Comparison of ENCODE assay signal across 12 mouse cellular contexts in genomic region chr9:56420236-56420635, GRCm38 (mm10). TPM values are rescaled to one million over a fixed set of nuclear protein-coding genes. Genes with fewer than 3 reads are reported as not detected.
DNase-seq lines count a peak whose midpoint lies in the region; ATAC-seq and TF ChIP-seq lines count a peak whose summit lies in the region.
"Had no signal": no experiment of that assay in that cellular context is flagged by ENCODE, and none has a peak within 500 bp of the region (broad histone marks: within the 10 kb centered on the region; RNA-seq: fewer than 3 reads in every experiment).

No protein-coding gene starts in this region.

- intact Hi-C loops in heart, postnatal 10 days (cut with DNase I): no loop called here

- no peak for ATAC-seq in heart, postnatal 0 days (ENCODE audit: insufficient read depth, low read depth)
- no peak for ATAC-seq in lung, embryonic 16.5 days (ENCODE audit: low read depth)
- no peak for ATAC-seq in embryonic facial prominence, embryonic 13.5 days (ENCODE audit: insufficient number of reproducible peaks, insufficient read depth, low FRiP score, low TSS enrichment, low read depth)
- no peak for ATAC-seq in midbrain, embryonic 16.5 days
- ATAC-seq in intestine, embryonic 16.5 days: no peak
- ATAC-seq: activated CD4-positive, CD25-positive, alpha-beta regulatory T cell, adult 4 months had no signal

- no peak overlapping the region for H3K9ac ChIP-seq in heart, postnatal 0 days (replicated peaks; ENCODE audit: low read depth, low read length)
- H3K9ac ChIP-seq in lung, embryonic 16.5 days (ENCODE audit: low read length): no peak overlapping the region
- no peak overlapping the region for H3K9ac ChIP-seq in embryonic facial prominence, embryonic 13.5 days
- H3K9ac ChIP-seq in midbrain, embryonic 16.5 days (ENCODE audit: low read depth, low read length): 0 out of 2 replicates have a peak overlapping the region, but pooled peaks have one; percentile 10
- no peak overlapping the region for H3K9ac ChIP-seq in intestine, embryonic 16.5 days (ENCODE audit: low read depth, low read length)

- peaks cover 55% of the 10 kb centered on the region for H3K4me1 ChIP-seq in heart, postnatal 0 days (ENCODE audit: control insufficient read depth, insufficient read depth)
- peaks cover 29% of the 10 kb centered on the region for H3K4me1 ChIP-seq in lung, embryonic 16.5 days (replicated peaks; ENCODE audit: control insufficient read depth, insufficient read depth, low read length)
- peaks cover 26% of the 10 kb centered on the region for H3K4me1 ChIP-seq in embryonic facial prominence, embryonic 13.5 days
- peaks cover 34% of the 10 kb centered on the region for H3K4me1 ChIP-seq in midbrain, embryonic 16.5 days (ENCODE audit: control insufficient read depth, insufficient read depth, low read length)
- H3K4me1 ChIP-seq in intestine, embryonic 16.5 days (ENCODE audit: control insufficient read depth, insufficient read depth, low read length): peaks cover 11% of the 10 kb centered on the region

- no peaks in the 10 kb centered on the region for H3K9me3 ChIP-seq in heart, postnatal 0 days (replicated peaks; ENCODE audit: control insufficient read depth, low read length)
- H3K9me3 ChIP-seq in lung, embryonic 16.5 days (ENCODE audit: control insufficient read depth, low read length): no peaks in the 10 kb centered on the region
- no peaks in the 10 kb centered on the region for H3K9me3 ChIP-seq in embryonic facial prominence, embryonic 13.5 days
- H3K9me3 ChIP-seq in midbrain, embryonic 16.5 days (replicated peaks; ENCODE audit: control insufficient read depth, low read length, poor library complexity, severe bottlenecking): no peaks in the 10 kb centered on the region
- H3K9me3 ChIP-seq in intestine, embryonic 16.5 days (ENCODE audit: control insufficient read depth, low read length): no peaks in the 10 kb centered on the region

- H3K4me3 ChIP-seq in heart, postnatal 0 days (ENCODE audit: low read depth, low read length): no peak overlapping the region
- no peak overlapping the region for H3K4me3 ChIP-seq in lung, embryonic 16.5 days (ENCODE audit: low read length)
- H3K4me3 ChIP-seq in embryonic facial prominence, embryonic 13.5 days: no peak overlapping the region
- H3K4me3 ChIP-seq in midbrain, embryonic 16.5 days (ENCODE audit: low read depth, low read length): no peak overlapping the region
- H3K4me3 ChIP-seq in intestine, embryonic 16.5 days (ENCODE audit: low read length): no peak overlapping the region

- 93% methylated on average over 1 of the region's 1 CpGs for WGBS in heart, postnatal 0 days
- 83% methylated on average over 1 of the region's 1 CpGs for WGBS in lung, embryonic 16.5 days
- 94% methylated on average over 1 of the region's 1 CpGs for WGBS in embryonic facial prominence, embryonic 13.5 days
- WGBS in midbrain, embryonic 16.5 days: 97% methylated on average over 1 of the region's 1 CpGs
- 98% methylated on average over 1 of the region's 1 CpGs for WGBS in intestine, embryonic 16.5 days

- H3K36me3 ChIP-seq in heart, postnatal 0 days (replicated peaks; ENCODE audit: control insufficient read depth, insufficient read depth, low read length): no peaks in the 10 kb centered on the region
- H3K36me3 ChIP-seq in lung, embryonic 16.5 days (ENCODE audit: control insufficient read depth, insufficient read depth, low read length): no peaks in the 10 kb centered on the region
- no peaks in the 10 kb centered on the region for H3K36me3 ChIP-seq in embryonic facial prominence, embryonic 13.5 days
- no peaks in the 10 kb centered on the region for H3K36me3 ChIP-seq in midbrain, embryonic 16.5 days (ENCODE audit: control insufficient read depth, insufficient read depth, low read length)
- no peaks in the 10 kb centered on the region for H3K36me3 ChIP-seq in intestine, embryonic 16.5 days (ENCODE audit: control insufficient read depth, insufficient read depth, low read length)

- TF ChIP-seq EP300 in heart, postnatal 0 days (IDR thresholded peaks at IDR 0.05; ENCODE audit: low read depth): no peak

- no peak for TF ChIP-seq CTCF in heart, postnatal 0 days (IDR thresholded peaks at IDR 0.05; ENCODE audit: low read depth)

- H3K4me2 ChIP-seq in heart, postnatal 0 days (ENCODE audit: low read depth, low read length): peak overlapping the region; percentile 73
- H3K4me2 ChIP-seq in lung, embryonic 16.5 days (ENCODE audit: low read depth, low read length): peak overlapping the region; percentile 13; the same call in 1 of the 2 replicates
- H3K4me2 ChIP-seq in embryonic facial prominence, embryonic 13.5 days: peak overlapping the region; percentile 67; the same call in 1 of the 2 replicates
- H3K4me2 ChIP-seq in midbrain, embryonic 16.5 days (ENCODE audit: low read length): peak overlapping the region; percentile 26; the same call in 1 of the 2 replicates
- no peak overlapping the region; the same call in 1 of the 2 replicates for H3K4me2 ChIP-seq in intestine, embryonic 16.5 days (ENCODE audit: low read depth, low read length)

- H3K27me3 ChIP-seq in heart, postnatal 0 days (ENCODE audit: control insufficient read depth, insufficient read depth, low read length): no peaks in the 10 kb centered on the region
- no peaks in the 10 kb centered on the region for H3K27me3 ChIP-seq in lung, embryonic 16.5 days (ENCODE audit: control insufficient read depth, insufficient read depth, low read depth, low read length)
- H3K27me3 ChIP-seq in embryonic facial prominence, embryonic 13.5 days: no peaks in the 10 kb centered on the region
- no peaks in the 10 kb centered on the region for H3K27me3 ChIP-seq in midbrain, embryonic 16.5 days (ENCODE audit: control insufficient read depth, insufficient read depth, low read depth, low read length)
- H3K27me3 ChIP-seq in intestine, embryonic 16.5 days (replicated peaks; ENCODE audit: control insufficient read depth, insufficient read depth, low read length): no peaks in the 10 kb centered on the region

- no peak for DNase-seq in heart, postnatal 0 days (ENCODE audit: low spot score)
- no peak for DNase-seq in heart, postnatal 10 days
- no peak for DNase-seq in lung, adult 18-20 months
- DNase-seq: cerebellum, postnatal 14 days; gastrocnemius, postnatal 10 days; kidney, adult 9 months; lung, adult 2 months had no signal

- no peak overlapping the region for H3K27ac ChIP-seq in heart, postnatal 0 days (ENCODE audit: low read depth)
- no peak overlapping the region for H3K27ac ChIP-seq in lung, embryonic 16.5 days (ENCODE audit: low read length)
- H3K27ac ChIP-seq in embryonic facial prominence, embryonic 13.5 days: no peak overlapping the region
- no peak overlapping the region for H3K27ac ChIP-seq in midbrain, embryonic 16.5 days (ENCODE audit: low read length)
- H3K27ac ChIP-seq in intestine, embryonic 16.5 days (ENCODE audit: low read length): no peak overlapping the region

RNA-seq across cellular contexts. Expression of gene Hmg20a, which starts 1.8 kb away (rescaled TPM):
- total RNA-seq in heart, postnatal 0 days (2014; rRNA removed; ENCODE audit: low replicate concordance): 28.6 and 30.1 TPM in 2 replicates
- polyA plus RNA-seq in heart, postnatal 0 days (2015; fragmentation: Nextera tagmentation; extraction: Ambion mirVana): 31.5 and 34.3 TPM in 2 replicates
- total RNA-seq in heart, postnatal 10 days (2021): 10 to 100 TPM; 32.9 to 36.3 TPM
- polyA plus RNA-seq in lung, embryonic 16.5 days (2015; fragmentation: Nextera tagmentation; extraction: Ambion mirVana): 57.9 and 60.6 TPM in 2 replicates
- 79.1 and 82.9 TPM in 2 replicates for polyA plus RNA-seq in embryonic facial prominence, embryonic 13.5 days (2015; fragmentation: Nextera tagmentation; extraction: Ambion mirVana)
- 95.7 and 96.7 TPM in 2 replicates for polyA plus RNA-seq in midbrain, embryonic 16.5 days (2015; fragmentation: Nextera tagmentation; extraction: Ambion mirVana)
- polyA plus RNA-seq in intestine, embryonic 16.5 days (2015; fragmentation: Nextera tagmentation; extraction: Ambion mirVana): 38.1 and 38.4 TPM in 2 replicates

RNA-seq across cellular contexts. Expression of gene Peak1, which starts 2.4 kb away (rescaled TPM):
- total RNA-seq in heart, postnatal 0 days (2014; rRNA removed; ENCODE audit: low replicate concordance): 19.7 and 28.7 TPM in 2 replicates
- polyA plus RNA-seq in heart, postnatal 0 days (2015; fragmentation: Nextera tagmentation; extraction: Ambion mirVana): 7.3 and 8.1 TPM in 2 replicates
- 10 to 100 TPM; 44.6 to 53.4 TPM for total RNA-seq in heart, postnatal 10 days (2021)
- 26.4 and 27.1 TPM in 2 replicates for polyA plus RNA-seq in lung, embryonic 16.5 days (2015; fragmentation: Nextera tagmentation; extraction: Ambion mirVana)
- polyA plus RNA-seq in embryonic facial prominence, embryonic 13.5 days (2015; fragmentation: Nextera tagmentation; extraction: Ambion mirVana): 9.0 and 12.2 TPM in 2 replicates
- polyA plus RNA-seq in midbrain, embryonic 16.5 days (2015; fragmentation: Nextera tagmentation; extraction: Ambion mirVana): 2.2 and 3.3 TPM in 2 replicates
- polyA plus RNA-seq in intestine, embryonic 16.5 days (2015; fragmentation: Nextera tagmentation; extraction: Ambion mirVana): 7.8 and 9.4 TPM in 2 replicates
